ENCODE assay signal across 12 mouse cellular contexts in the genomic region with DNA sequence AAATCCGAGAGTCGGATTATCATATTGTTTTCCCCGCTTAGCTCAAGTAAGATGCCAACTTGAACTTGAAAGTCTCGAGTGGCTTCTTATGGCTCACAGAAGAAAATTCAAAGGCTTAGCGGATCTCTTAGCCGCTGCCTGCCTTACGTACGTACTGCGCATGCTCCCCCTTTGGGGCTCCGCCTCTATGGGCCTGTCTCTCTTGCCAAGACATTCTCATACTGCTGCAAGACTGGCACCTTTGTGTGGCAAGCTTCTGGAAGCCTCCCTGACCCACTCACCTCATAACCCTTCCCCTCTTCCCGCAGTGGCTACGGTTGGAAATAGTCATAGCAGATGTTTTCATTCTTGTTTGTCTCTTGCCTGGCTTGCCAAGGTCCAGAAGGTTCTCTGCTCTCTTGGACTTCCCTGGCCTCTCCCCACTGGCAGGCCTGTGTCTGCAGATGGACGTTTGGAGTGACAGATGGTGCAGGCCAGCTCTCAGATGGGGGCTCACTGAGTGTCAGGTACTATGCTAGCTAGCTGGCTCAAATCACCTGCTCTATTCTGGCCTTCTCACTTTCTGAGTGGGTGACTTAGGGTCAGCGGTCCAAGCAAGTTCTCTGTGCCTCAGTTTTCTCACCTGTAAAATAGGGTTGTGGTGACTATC.
DNase-seq lines count a peak whose midpoint lies in the region; TF ChIP-seq lines count a peak whose summit lies in the region.
"Had no signal": no experiment of that assay in that cellular context is flagged by ENCODE, and none has a peak within 500 bp of the region (broad histone marks: within the 10 kb centered on the region; RNA-seq: fewer than 3 reads in every experiment).

No protein-coding gene starts in this region.

- DNase-seq in adrenal gland, adult 2 months: peak; percentile 35
- no peak for DNase-seq in adrenal gland, adult 18-20 months (ENCODE audit: low spot score in 2 of 2)
- DNase-seq in left cerebral cortex, postnatal 4 days: peak; percentile 73
- DNase-seq in left cerebral cortex, postnatal 36 days (ENCODE audit: low spot score in 2 of 2): no peak
- DNase-seq in brain, embryonic 14.5 days (ENCODE audit: low read depth): peak; percentile 63
- peak; percentile 89 to 94 for DNase-seq in cerebellum, postnatal 10 days
- DNase-seq in T-cell, adult 2 months (ENCODE audit: low spot score): no peak
- DNase-seq in frontal cortex, adult 2 months (ENCODE audit: extremely low spot score in 1 of 2, low spot score in 1 of 2): no peak
- DNase-seq: gastrocnemius, postnatal 36 days; kidney, postnatal 14 days; lung, postnatal 36 days; midbrain, embryonic 14.5 days had no signal

- intact Hi-C loops in left cerebral cortex, postnatal 4 days (cut with DNase I): loop anchor here (5.0 kb wide), 1 partner anchor 81 kb away; no protein-coding TSS in a partner anchor
- intact Hi-C loops in left cerebral cortex, postnatal 36 days (cut with DNase I): no loop called here

- no peak for TF ChIP-seq POLR2A in brain, embryonic 14.5 days (IDR thresholded peaks at IDR 0.05; ENCODE audit: borderline replicate concordance, extremely low read depth, insufficient read depth, insufficient read length, poor library complexity, severe bottlenecking)

- no peak for TF ChIP-seq CTCF in brain, embryonic 14.5 days (IDR thresholded peaks at IDR 0.05; ENCODE audit: borderline replicate concordance, extremely low read depth, insufficient read depth, insufficient read length)

Comparison
In these comparisons a context has a peak if more than half of its experiments do, and no peak if none do; other contexts are left out.
1. DNase-seq: peak in adrenal gland, adult 2 months (single experiment), left cerebral cortex, postnatal 4 days (single experiment), brain, embryonic 14.5 days (single experiment) and cerebellum, postnatal 10 days (2 of 2); none in adrenal gland, adult 18-20 months (0 of 2), left cerebral cortex, postnatal 36 days (0 of 2), T-cell, adult 2 months (single experiment) and frontal cortex, adult 2 months (0 of 2).